Mouse (Mus musculus) neural tube, embryonic 11.5 days (tissue): ENCODE measurements around the gene Med19. TPM values are rescaled to one million over a fixed set of nuclear protein-coding genes. Genes with fewer than 3 reads are reported as not detected.

Experiments
- ATAC-seq: fragments of 200-750 bp; cut with Nextera tagmentation; 2 replicates; pipeline ENCODE4 v1.8.0; 2017; ENCODE audit warnings: moderate number of reproducible peaks, mild to moderate bottlenecking, moderate TSS enrichment, moderate library complexity; ENCODE audit not compliant: insufficient read depth, low FRiP score, low TSS enrichment
- DNase-seq: peaks from one replicate; pipeline ENCODE4 v3.0.0-alpha.2; 2015; ENCODE audit warnings: low spot score
- H3K27ac ChIP-seq: fragments of 300-500 bp; sonication (generic); 2 replicates; pipeline ENCODE4 v1.5.1; 2014; ENCODE audit warnings: low read depth, mild to moderate bottlenecking, low read length
- H3K27me3 ChIP-seq: fragments of 300-500 bp; sonication (generic); 2 replicates; pipeline ENCODE4 v1.6.1; 2014; ENCODE audit warnings: mild to moderate bottlenecking, low read length, mixed read lengths; ENCODE audit not compliant: control insufficient read depth, insufficient read depth
- H3K36me3 ChIP-seq: fragments of 300-500 bp; sonication (generic); 2 replicates; pipeline ENCODE4 v1.6.1; 2014; ENCODE audit warnings: mild to moderate bottlenecking, low read length, moderate library complexity, mixed read lengths; ENCODE audit not compliant: control insufficient read depth, insufficient read depth
- H3K4me1 ChIP-seq: fragments of 300-500 bp; sonication (generic); 2 replicates; pipeline ENCODE4 v1.6.1; 2014; ENCODE audit warnings: low read length, mixed read lengths; ENCODE audit not compliant: control insufficient read depth, insufficient read depth
- H3K4me2 ChIP-seq: fragments of 300-500 bp; sonication (generic); 2 replicates; pipeline ENCODE4 v1.6.1; 2014; ENCODE audit warnings: low read depth, mild to moderate bottlenecking, moderate library complexity
- H3K4me3 ChIP-seq: fragments of 300-500 bp; sonication (generic); 2 replicates; pipeline ENCODE4 v1.5.1; 2014; ENCODE audit warnings: low read depth, low read length
- H3K9ac ChIP-seq: fragments of 300-500 bp; sonication (generic); 2 replicates; pipeline ENCODE4 v1.6.1; 2014; ENCODE audit warnings: mild to moderate bottlenecking, low read length
- H3K9me3 ChIP-seq: fragments of 300-500 bp; sonication (generic); 2 replicates; pipeline ENCODE4 v1.6.1; 2016; ENCODE audit warnings: low read length; ENCODE audit not compliant: control insufficient read depth
- WGBS: fragments of 180-500 bp; shearing (Covaris S2); extraction: QIAGEN DNeasy Blood & Tissue Kit; methylation state at CpG from one replicate; pipeline ENCODE4 v1.1.7; 2014; 5-methylcytosine and 5-hydroxymethylcytosine counted together
- polyA plus RNA-seq: library from polyadenylated mRNA; unstranded; fragments of >200 nt; fragmentation: Nextera tagmentation; extraction: Ambion mirVana; gene quantifications from 2 replicates; pipeline ENCODE4 v1.2.1, GENCODE M21; 2014

Med19 gene
- polyA plus RNA-seq, 1 experiment from 2014 or later, result 59.4 TPM

- Histone ChIP-seq H3K9ac (no peak overlapping the region), H3K9me3 (no peaks in the 10 kb centered on the region), H3K36me3 (peaks cover 4% of the 10 kb centered on the region), H3K27me3 (no peaks in the 10 kb centered on the region), H3K4me3 (no peak overlapping the region), H3K27ac (no peak overlapping the region), H3K4me1 (no peaks in the 10 kb centered on the region), H3K4me2 (no peak overlapping the region)
- no peak for DNase-seq
- no peak for ATAC-seq
- WGBS, result 89% methylated on average over 1 of the region's 1 CpGs
Observed at GRCm38 (mm10) chr2:84705295-84705694, 27.1 kb downstream of the Med19 start.

- Histone ChIP-seq H3K9me3 (no peaks in the 10 kb centered on the region), H3K4me2 (no peak overlapping the region), H3K36me3 (peaks cover 4% of the 10 kb centered on the region), H3K27me3 (no peaks in the 10 kb centered on the region), H3K4me1 (no peaks in the 10 kb centered on the region), H3K4me3 (no peak overlapping the region), H3K27ac (no peak overlapping the region), H3K9ac (no peak overlapping the region)
- DNase-seq (no peak), ATAC-seq (no peak)
- WGBS, result 30% methylated on average over 1 of the region's 1 CpGs
Observed at GRCm38 (mm10) chr2:84707523-84707922, 29.3 kb downstream of the Med19 start.

- WGBS, result 91% methylated on average over 2 of the region's 2 CpGs
- Histone ChIP-seq H3K36me3 (peaks cover 4% of the 10 kb centered on the region), H3K9ac (no peak overlapping the region), H3K27ac (no peak overlapping the region), H3K27me3 (no peaks in the 10 kb centered on the region), H3K4me1 (peaks cover 14% of the 10 kb centered on the region), H3K4me2 (no peak overlapping the region), H3K4me3 (no peak overlapping the region), H3K9me3 (no peaks in the 10 kb centered on the region)
- no peak for DNase-seq
- no peak for ATAC-seq
Observed at GRCm38 (mm10) chr2:84711898-84712297, 33.7 kb downstream of the Med19 start.

- H3K27me3 ChIP-seq, result no peaks in the 10 kb centered on the region
- peaks cover 14% of the 10 kb centered on the region for H3K4me1 ChIP-seq
- WGBS, result under 1% methylated on average over 21 of the region's 26 CpGs
- no peaks in the 10 kb centered on the region for H3K9me3 ChIP-seq
- peak overlapping the region; percentile 81 for H3K4me2 ChIP-seq
- ATAC-seq (no peak; the same call in 1 of the 2 replicates), DNase-seq (no peak)
- H3K36me3 ChIP-seq, result peaks cover 2% of the 10 kb centered on the region
- peak overlapping the region; percentile 87 for H3K4me3 ChIP-seq
- H3K9ac ChIP-seq, result peak overlapping the region; percentile 86
- H3K27ac ChIP-seq, result peak overlapping the region; percentile 95
Observed at GRCm38 (mm10) chr2:84714422-84714810, 36.2 kb downstream of the Med19 start.

GRCm38 (mm10) chr2:84714811-84715561, 36.8 kb downstream of the Med19 start, which contains the start of gene Zdhhc5:
Gene Zdhhc5 (minus strand): TSS chr2:84715180.
- WGBS, result under 1% methylated on average over 90 of the region's 107 CpGs
- Histone ChIP-seq H3K4me2 (peak within 1 kb of the TSS; percentile 81), H3K4me3 (peak within 1 kb of the TSS; percentile 87), H3K9ac (peak within 1 kb of the TSS; percentile 86), H3K36me3 (peaks cover 2% of the 10 kb centered on the region; the same call in 1 of the 2 replicates), H3K27me3 (no peaks in the 10 kb centered on the region), H3K27ac (peak within 1 kb of the TSS; percentile 95), H3K4me1 (peaks cover 14% of the 10 kb centered on the region), H3K9me3 (no peaks in the 10 kb centered on the region)
- ATAC-seq (peak; percentile 96), DNase-seq (peak; percentile 99)

- Histone ChIP-seq H3K4me3 (peak overlapping the region; percentile 87), H3K27me3 (no peaks in the 10 kb centered on the region), H3K9me3 (no peaks in the 10 kb centered on the region), H3K4me1 (peaks cover 14% of the 10 kb centered on the region), H3K36me3 (no peaks in the 10 kb centered on the region), H3K4me2 (peak overlapping the region; percentile 81), H3K9ac (peak overlapping the region; percentile 86), H3K27ac (peak overlapping the region; percentile 95)
- DNase-seq (peak; percentile 69), ATAC-seq (peak; percentile 94)
- WGBS, result under 1% methylated on average over 33 of the region's 33 CpGs
Observed at GRCm38 (mm10) chr2:84715562-84716361, 37.6 kb downstream of the Med19 start.

GRCm38 (mm10) chr2:84716423-84717355, 38.5 kb downstream of the Med19 start:
- no peak for DNase-seq
- H3K9me3 ChIP-seq, result no peaks in the 10 kb centered on the region
- no peaks in the 10 kb centered on the region for H3K27me3 ChIP-seq
- H3K4me3 ChIP-seq, result peak overlapping the region; percentile 87
- ATAC-seq, result no peak
- peak overlapping the region; percentile 86; the same call in 1 of the 2 replicates for H3K27ac ChIP-seq
- WGBS, result 39% methylated on average over 9 of the region's 9 CpGs
- peaks cover 14% of the 10 kb centered on the region for H3K4me1 ChIP-seq
- peak overlapping the region; percentile 86 for H3K9ac ChIP-seq
- no peaks in the 10 kb centered on the region for H3K36me3 ChIP-seq
- peak overlapping the region; percentile 81 for H3K4me2 ChIP-seq

- no peak for DNase-seq
- Histone ChIP-seq H3K4me3 (no peak overlapping the region), H3K9me3 (no peaks in the 10 kb centered on the region), H3K4me2 (no peak overlapping the region), H3K9ac (no peak overlapping the region), H3K27ac (no peak overlapping the region), H3K4me1 (peaks cover 14% of the 10 kb centered on the region), H3K36me3 (no peaks in the 10 kb centered on the region), H3K27me3 (no peaks in the 10 kb centered on the region)
- ATAC-seq, result no peak
- WGBS, result 93% methylated on average over 4 of the region's 4 CpGs
Observed at GRCm38 (mm10) chr2:84717357-84717756, 39.2 kb downstream of the Med19 start.
